Mouse (Mus musculus): ENCODE measurements at regions not wholly inside any gene's neighbourhood (a gene's known extent, or its start where the extent isn't known, plus 50 kb on each side); places are given as distances from the start of the nearest gene placed in this dataset.

DNA sequence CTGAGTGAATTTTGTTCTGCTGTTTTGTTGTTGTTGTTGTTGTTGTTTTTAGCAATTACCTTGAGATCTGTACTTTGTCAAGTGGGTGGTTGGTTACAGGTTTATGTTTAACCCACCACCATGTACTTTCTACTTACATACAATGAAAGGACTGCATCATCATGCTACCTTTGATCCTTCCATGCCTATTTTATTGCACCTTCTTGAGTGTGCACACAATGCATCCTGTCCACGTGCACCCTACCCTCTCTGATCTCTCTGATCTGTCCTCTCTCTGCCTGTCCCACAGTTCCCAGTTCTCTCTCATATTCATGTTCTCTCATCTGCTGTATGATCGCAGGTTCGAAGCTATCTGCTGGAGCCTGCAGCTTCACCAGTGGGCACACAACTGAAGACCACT lies 59.9 kb upstream of the Gas1 start:
- Histone ChIP-seq H3K27me3 (replicated peaks; ENCODE audit: control insufficient read depth, insufficient read depth, low read length) (no peaks in the 10 kb centered on the region; the same call in 1 of the 2 replicates), H3K4me1 (ENCODE audit: control insufficient read depth, insufficient read depth, low read length) (no peaks in the 10 kb centered on the region), H3K36me3 (ENCODE audit: control insufficient read depth, insufficient read depth, low read length) (no peaks in the 10 kb centered on the region), H3K27ac (ENCODE audit: insufficient read depth, low read depth, low read length) (no peak overlapping the region), H3K4me3 (ENCODE audit: insufficient read depth, low read depth, low read length) (no peak overlapping the region)
- TF ChIP-seq POLR2A (IDR thresholded peaks at IDR 0.05; ENCODE audit: low read depth, low read length), result no peak
- TF ChIP-seq CTCF (conservative IDR thresholded peaks at IDR 0.05; ENCODE audit: insufficient read depth, insufficient read length, low read depth, low read length), result no peak
- WGBS, result 82% methylated on average over 3 of the region's 3 CpGs
- DNase-seq, result no peak

DNA sequence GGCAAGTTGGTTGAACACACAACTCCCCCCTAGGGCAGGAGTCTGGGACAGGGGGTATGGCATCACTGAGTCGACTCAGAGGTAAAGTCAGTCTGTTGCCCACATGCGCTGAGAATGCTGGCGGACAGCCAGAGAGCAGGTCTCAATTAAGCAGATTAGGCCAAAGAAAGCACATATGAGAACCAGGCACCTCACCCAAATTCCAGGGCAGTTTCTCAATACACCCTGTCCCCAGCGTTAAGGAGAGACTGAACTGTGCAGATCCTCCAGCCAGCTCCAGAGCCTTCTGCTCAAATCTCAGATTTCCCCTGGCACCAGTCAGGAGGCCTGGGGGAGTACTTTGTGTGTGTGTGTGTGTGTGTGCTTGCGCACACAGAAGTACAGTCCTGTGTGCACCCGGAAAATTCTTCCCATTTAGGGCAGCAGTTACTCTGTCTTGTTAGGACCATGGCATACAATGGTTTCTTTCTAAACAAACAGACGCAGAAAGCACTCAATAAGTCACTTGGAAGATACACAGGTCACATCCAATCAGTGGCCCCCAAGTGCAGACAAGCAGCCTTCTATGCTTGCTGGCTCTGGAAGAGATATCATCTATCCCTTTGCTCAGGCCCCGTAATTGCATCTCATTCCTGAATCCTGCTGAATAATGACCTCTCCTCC lies 65.4 kb upstream of the Gas1 start:
- Histone ChIP-seq H3K27ac (ENCODE audit: insufficient read depth, low read depth, low read length) (no peak overlapping the region), H3K4me3 (ENCODE audit: insufficient read depth, low read depth, low read length) (no peak overlapping the region), H3K4me1 (ENCODE audit: control insufficient read depth, insufficient read depth, low read length) (no peaks in the 10 kb centered on the region), H3K27me3 (replicated peaks; ENCODE audit: control insufficient read depth, insufficient read depth, low read length) (no peaks in the 10 kb centered on the region; the same call in 1 of the 2 replicates), H3K36me3 (ENCODE audit: control insufficient read depth, insufficient read depth, low read length) (no peaks in the 10 kb centered on the region)
- DNase-seq, result peak; percentile 8
- TF ChIP-seq CTCF (conservative IDR thresholded peaks at IDR 0.05; ENCODE audit: insufficient read depth, insufficient read length, low read depth, low read length) (no peak), POLR2A (IDR thresholded peaks at IDR 0.05; ENCODE audit: low read depth, low read length) (no peak)
- WGBS, result 53% methylated on average over 8 of the region's 8 CpGs

DNA sequence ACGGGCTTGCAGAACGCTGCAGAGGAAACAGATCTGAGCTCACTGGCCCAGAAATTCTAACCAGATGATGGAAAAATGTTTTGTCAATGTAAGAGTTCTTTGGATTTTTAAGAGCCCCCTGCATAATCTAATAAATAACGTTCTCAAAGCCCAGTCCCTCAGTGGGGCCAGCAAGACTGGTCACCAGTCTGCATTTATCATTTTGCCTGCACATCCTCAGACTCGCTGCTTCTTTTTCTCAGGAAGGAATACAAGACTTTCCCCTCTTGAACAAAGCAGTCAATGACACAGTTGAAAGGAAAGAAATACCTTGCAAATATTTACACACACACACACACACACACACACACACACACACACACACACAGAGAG lies 65.9 kb upstream of the Gas1 start:
- DNase-seq, result no peak
- Histone ChIP-seq H3K4me1 (ENCODE audit: control insufficient read depth, insufficient read depth, low read length) (no peaks in the 10 kb centered on the region), H3K4me3 (ENCODE audit: insufficient read depth, low read depth, low read length) (no peak overlapping the region), H3K27me3 (replicated peaks; ENCODE audit: control insufficient read depth, insufficient read depth, low read length) (no peaks in the 10 kb centered on the region; the same call in 1 of the 2 replicates), H3K27ac (ENCODE audit: insufficient read depth, low read depth, low read length) (no peak overlapping the region), H3K36me3 (ENCODE audit: control insufficient read depth, insufficient read depth, low read length) (no peaks in the 10 kb centered on the region)
- WGBS, result 42% methylated on average over 4 of the region's 4 CpGs
- TF ChIP-seq POLR2A (IDR thresholded peaks at IDR 0.05; ENCODE audit: low read depth, low read length) (no peak), CTCF (conservative IDR thresholded peaks at IDR 0.05; ENCODE audit: insufficient read depth, insufficient read length, low read depth, low read length) (no peak)

DNA sequence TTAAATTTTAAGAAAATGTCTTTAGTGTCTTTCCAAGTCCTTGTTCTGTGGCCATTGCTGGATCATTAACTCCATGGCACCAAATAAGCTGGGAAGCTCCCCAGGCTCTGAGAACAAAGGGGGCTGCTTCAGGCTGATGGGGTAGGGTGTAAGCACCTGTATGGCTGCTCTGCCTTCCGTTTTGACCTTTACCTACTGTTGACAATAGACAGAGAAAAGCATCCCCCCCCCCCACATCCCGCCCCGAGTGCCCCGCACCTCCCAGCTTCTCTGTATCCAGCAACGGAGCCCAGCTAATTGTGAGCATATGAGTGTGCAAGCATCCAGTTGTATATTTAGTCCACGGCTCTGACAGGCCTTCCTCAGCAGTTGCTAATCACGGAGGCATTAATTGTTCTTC lies 78.0 kb upstream of the Gas1 start:
- Histone ChIP-seq H3K4me3 (ENCODE audit: insufficient read depth, low read depth, low read length) (no peak overlapping the region), H3K27ac (ENCODE audit: insufficient read depth, low read depth, low read length) (no peak overlapping the region), H3K4me1 (ENCODE audit: control insufficient read depth, insufficient read depth, low read length) (no peaks in the 10 kb centered on the region), H3K27me3 (replicated peaks; ENCODE audit: control insufficient read depth, insufficient read depth, low read length) (no peaks in the 10 kb centered on the region), H3K36me3 (ENCODE audit: control insufficient read depth, insufficient read depth, low read length) (no peaks in the 10 kb centered on the region)
- WGBS, result 50% methylated on average over 7 of the region's 7 CpGs
- no peak for DNase-seq
- TF ChIP-seq POLR2A (IDR thresholded peaks at IDR 0.05; ENCODE audit: low read depth, low read length), result no peak
- TF ChIP-seq CTCF (conservative IDR thresholded peaks at IDR 0.05; ENCODE audit: insufficient read depth, insufficient read length, low read depth, low read length), result no peak

DNA sequence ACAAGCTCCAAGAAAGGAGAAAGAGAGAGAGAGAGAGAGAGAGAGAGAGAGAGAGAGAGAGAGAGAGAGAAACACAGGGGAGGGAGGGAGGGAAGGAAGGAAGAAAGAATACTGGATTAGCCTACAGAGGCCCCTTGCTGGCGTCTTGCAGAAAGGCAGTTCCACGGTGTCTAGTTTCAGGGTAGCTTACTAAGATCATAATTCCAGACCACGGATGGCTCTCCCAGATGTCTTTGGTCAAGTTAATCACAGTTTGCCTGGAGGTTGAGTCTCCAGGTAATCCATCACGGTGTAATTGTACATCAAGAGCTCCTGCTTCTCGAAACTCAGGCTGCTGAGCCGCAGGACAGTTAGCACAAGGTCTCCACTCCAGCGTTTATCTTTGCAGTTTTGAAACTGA lies 78.5 kb upstream of the Gas1 start:
- Histone ChIP-seq H3K27ac (ENCODE audit: insufficient read depth, low read depth, low read length) (no peak overlapping the region), H3K4me1 (ENCODE audit: control insufficient read depth, insufficient read depth, low read length) (no peaks in the 10 kb centered on the region), H3K27me3 (replicated peaks; ENCODE audit: control insufficient read depth, insufficient read depth, low read length) (no peaks in the 10 kb centered on the region), H3K36me3 (ENCODE audit: control insufficient read depth, insufficient read depth, low read length) (no peaks in the 10 kb centered on the region), H3K4me3 (ENCODE audit: insufficient read depth, low read depth, low read length) (no peak overlapping the region)
- no peak for DNase-seq
- no peak for TF ChIP-seq POLR2A (IDR thresholded peaks at IDR 0.05; ENCODE audit: low read depth, low read length)
- TF ChIP-seq CTCF (conservative IDR thresholded peaks at IDR 0.05; ENCODE audit: insufficient read depth, insufficient read length, low read depth, low read length), result no peak
- WGBS, result 37% methylated on average over 7 of the region's 7 CpGs

DNA sequence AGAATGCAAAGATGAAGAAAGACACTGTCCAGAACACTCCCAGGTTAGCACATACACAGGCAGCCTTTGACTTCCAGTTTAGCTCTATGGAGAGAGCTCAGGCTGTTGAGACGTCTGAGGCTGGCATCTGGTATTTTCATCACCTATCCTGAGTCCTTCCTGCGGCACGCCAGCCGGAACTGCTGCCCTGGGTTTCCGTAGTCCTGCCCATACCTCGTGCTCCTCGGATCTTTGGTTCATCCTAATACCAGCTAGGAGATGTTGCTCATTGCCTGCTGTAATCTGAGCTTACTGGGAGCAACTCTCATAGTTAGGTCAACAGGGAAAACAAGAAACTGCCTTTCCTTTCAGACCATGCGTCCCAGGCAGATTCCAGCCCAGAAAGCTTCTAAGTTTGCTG lies 79.8 kb upstream of the Gas1 start:
- Histone ChIP-seq H3K4me1 (ENCODE audit: control insufficient read depth, insufficient read depth, low read length) (no peaks in the 10 kb centered on the region), H3K4me3 (ENCODE audit: insufficient read depth, low read depth, low read length) (no peak overlapping the region), H3K27me3 (replicated peaks; ENCODE audit: control insufficient read depth, insufficient read depth, low read length) (no peaks in the 10 kb centered on the region), H3K27ac (ENCODE audit: insufficient read depth, low read depth, low read length) (no peak overlapping the region), H3K36me3 (ENCODE audit: control insufficient read depth, insufficient read depth, low read length) (no peaks in the 10 kb centered on the region)
- TF ChIP-seq POLR2A (IDR thresholded peaks at IDR 0.05; ENCODE audit: low read depth, low read length) (no peak), CTCF (conservative IDR thresholded peaks at IDR 0.05; ENCODE audit: insufficient read depth, insufficient read length, low read depth, low read length) (no peak)
- DNase-seq, result no peak
- WGBS, result 45% methylated on average over 8 of the region's 8 CpGs

DNA sequence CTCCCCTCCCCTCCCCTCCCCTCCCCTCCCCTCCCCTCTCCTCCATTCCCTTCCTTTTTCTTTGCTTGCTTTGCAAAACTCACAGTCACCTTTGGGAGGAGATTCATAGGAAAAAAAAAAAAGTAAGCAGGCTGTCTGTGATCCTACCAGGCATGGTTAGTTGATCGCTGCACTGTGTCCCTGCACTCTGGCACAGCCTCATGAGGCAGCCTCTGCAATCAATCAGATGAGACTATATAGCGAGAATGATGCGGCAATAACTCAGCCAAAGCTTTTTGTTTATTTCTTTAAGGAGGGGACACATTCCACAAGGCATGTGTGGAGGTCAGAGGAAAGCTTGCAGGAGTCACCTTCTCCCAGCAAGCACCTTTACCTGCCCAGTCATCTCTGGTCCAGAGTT lies 80.7 kb upstream of the Gas1 start:
- TF ChIP-seq CTCF (conservative IDR thresholded peaks at IDR 0.05; ENCODE audit: insufficient read depth, insufficient read length, low read depth, low read length) (no peak), POLR2A (IDR thresholded peaks at IDR 0.05; ENCODE audit: low read depth, low read length) (no peak)
- no peaks in the 10 kb centered on the region for H3K27me3 ChIP-seq (replicated peaks; ENCODE audit: control insufficient read depth, insufficient read depth, low read length)
- no peaks in the 10 kb centered on the region for H3K36me3 ChIP-seq (ENCODE audit: control insufficient read depth, insufficient read depth, low read length)
- no peaks in the 10 kb centered on the region for H3K4me1 ChIP-seq (ENCODE audit: control insufficient read depth, insufficient read depth, low read length)
- no peak overlapping the region for H3K27ac ChIP-seq (ENCODE audit: insufficient read depth, low read depth, low read length)
- DNase-seq, result peak; percentile 27
- WGBS, result 32% methylated on average over 3 of the region's 3 CpGs
- H3K4me3 ChIP-seq (ENCODE audit: insufficient read depth, low read depth, low read length), result no peak overlapping the region

All from kidney, adult 2 months (tissue).